Mouse (Mus musculus) central nervous system, embryonic 11.5 days (tissue): ENCODE measurements around the gene Cadps2. TPM values are rescaled to one million over a fixed set of nuclear protein-coding genes. Genes with fewer than 3 reads are reported as not detected.

Experiments
- polyA plus RNA-seq: library from polyadenylated mRNA; depleted of rRNA; stranded (reverse); fragments of >200 nt; gene quantifications from 2 replicates; pipeline ENCODE4 v1.2.3, GENCODE M21; 2012; rRNA removed

The Cadps2 gene
- 2.0 and 2.8 TPM in 2 replicates for polyA plus RNA-seq

DNA sequence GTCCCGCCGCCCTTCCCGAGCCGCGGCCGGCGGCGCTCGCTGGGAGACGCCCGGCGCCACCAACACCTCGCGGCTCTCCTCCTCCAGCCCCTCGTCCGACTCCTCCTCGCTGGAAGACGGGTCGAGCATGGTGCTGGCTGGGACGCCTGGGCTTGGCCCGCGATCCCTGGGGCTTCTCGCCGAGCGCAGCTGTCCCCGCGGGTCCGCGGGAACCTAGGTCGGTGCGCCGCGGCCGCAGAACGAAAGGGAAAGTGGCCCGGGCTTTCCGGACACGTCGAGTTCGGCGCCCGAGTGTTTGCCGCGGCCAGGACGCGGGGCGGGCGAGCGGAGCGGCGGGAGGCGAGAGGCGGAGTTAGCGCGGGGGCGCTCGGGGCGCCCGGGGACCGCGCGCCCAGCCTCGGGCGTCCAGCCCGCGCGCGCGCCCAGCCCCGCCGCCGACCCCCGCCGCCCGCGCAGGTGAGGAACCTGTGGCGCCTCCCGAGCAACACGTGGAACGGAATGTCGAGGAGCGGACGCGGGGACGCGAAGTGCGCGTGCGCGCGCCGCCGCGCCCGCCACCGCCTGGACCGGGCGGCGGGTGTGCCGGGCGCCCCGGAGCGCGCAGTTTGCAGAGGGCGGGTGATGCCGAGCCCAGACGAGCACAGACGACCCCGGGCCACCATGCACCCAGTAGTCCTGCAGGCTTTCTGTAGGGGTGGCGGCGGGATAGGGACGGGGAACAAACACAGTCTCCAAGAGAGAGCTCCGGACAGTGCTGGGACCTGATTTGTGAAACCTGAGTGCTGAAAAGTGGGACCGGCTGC lies at the start of gene Cadps2:
Gene Cadps2, minus strand, starts transcription at position 413 of the 803 bp plus-strand sequence.

DNA sequence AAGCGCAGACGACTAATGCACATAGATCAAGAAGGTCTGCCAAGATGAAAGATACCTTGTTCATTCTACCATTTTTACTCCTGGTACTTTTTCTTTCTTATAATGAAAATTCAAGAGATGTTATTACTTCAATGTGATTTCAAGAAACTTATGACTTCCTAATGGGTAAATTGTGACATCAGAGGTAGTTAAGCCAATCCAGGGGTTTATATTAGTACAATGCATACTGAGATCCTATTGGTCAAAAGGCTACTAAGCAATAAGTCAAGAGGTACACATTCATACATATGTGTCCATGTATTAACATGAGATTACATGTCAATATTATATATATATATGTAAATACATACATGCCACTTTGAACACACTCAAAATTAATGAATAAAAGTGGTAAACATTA lies 184.2 kb downstream of the Cadps2 start, which contains the start of gene Rnf148:
Gene Rnf148, minus strand, starts transcription at position 101 of the 400 bp plus-strand sequence.

GRCm38 (mm10) chr6:23650205-23650604 lies 189.0 kb downstream of the Cadps2 start, which contains the start of gene Rnf133:
TSS of gene Rnf133 (minus strand) at chr6:23650305.

DNA sequence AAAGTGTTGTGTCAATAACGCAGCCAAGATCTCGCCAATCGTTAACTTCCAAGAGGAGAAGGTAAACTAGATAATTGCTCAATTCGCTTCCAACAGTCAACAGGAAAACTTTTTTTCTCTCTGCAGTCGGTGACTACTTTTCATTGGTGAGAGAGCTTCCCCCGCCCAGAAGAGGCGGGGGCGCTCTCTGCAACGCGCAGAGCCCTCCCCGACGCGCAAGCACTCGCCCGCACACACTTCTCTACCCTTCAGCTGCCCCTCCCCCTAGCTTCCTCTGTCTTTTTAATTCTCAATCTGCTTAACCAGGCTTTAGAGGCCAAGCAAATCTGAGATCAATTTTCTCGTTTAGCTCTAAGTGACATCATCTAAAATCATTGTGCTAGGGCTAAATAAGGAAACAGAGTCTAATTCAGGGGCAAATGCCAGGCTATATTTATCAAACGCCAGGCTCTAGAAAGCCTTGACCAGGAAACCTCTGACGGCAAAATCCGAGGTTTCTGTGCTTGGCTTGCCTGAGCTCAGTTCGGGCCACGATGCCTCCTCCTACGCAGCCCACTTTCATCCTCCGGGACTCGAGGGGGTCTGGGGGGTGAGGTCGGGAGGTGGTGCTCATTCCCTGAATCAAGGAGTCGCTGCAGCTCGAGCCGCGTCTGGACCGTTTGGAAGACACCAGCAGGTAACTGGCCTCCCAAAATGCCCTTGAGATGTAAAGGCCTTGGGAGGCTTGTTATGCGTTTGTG lies 590.7 kb downstream of the Cadps2 start, which contains the start of gene Fezf1:
Gene Fezf1, minus strand, starts transcription at position 50 of the 740 bp plus-strand sequence.

Other genes with a start within 250 kb of the Cadps2 start
- not detected in 2 replicates for gene Rnf133, start 189.1 kb downstream of the Cadps2 start, polyA plus RNA-seq
- not detected in 2 replicates for gene Rnf148, start 184.3 kb downstream of the Cadps2 start, polyA plus RNA-seq
- not detected in 2 replicates for gene Tas2r118, start 130.6 kb upstream of the Cadps2 start, polyA plus RNA-seq